Mouse (Mus musculus) brain, embryonic 14.5 days (tissue): Measurements from ENCODE around the gene Usp49. TPM values are rescaled to one million over a fixed set of nuclear protein-coding genes. Genes with fewer than 3 reads are reported as not detected.
A peak's percentile ranks its signal among the peaks of the same experiment; 100 is the strongest.

ENCODE experiments used
- DNase-seq: peaks from one replicate; pipeline ENCODE4 v3.0.0-alpha.2; 2011; ENCODE audit warnings: low read depth
- CTCF ChIP-seq: fragments of 200-500 bp; IDR thresholded peaks from 2 replicates; pipeline ENCODE4 v1.5.1; 2012; ENCODE audit warnings: inconsistent platforms, mild to moderate bottlenecking, moderate library complexity, borderline replicate concordance; ENCODE audit not compliant: insufficient read depth, insufficient read length; ENCODE audit errors: extremely low read depth
- POLR2A ChIP-seq: fragments of 200-500 bp; IDR thresholded peaks from 2 replicates; pipeline ENCODE4 v1.6.1; 2012; ENCODE audit warnings: mild to moderate bottlenecking, inconsistent platforms, borderline replicate concordance; ENCODE audit not compliant: poor library complexity, insufficient read depth, insufficient read length, severe bottlenecking; ENCODE audit errors: extremely low read depth
- polyA plus RNA-seq: library from polyadenylated mRNA; depleted of rRNA; stranded (reverse); fragments of >200 nt; gene quantifications from 2 replicates; pipeline ENCODE4 v1.2.3, GENCODE M21; 2012

Gene Usp49
- polyA plus RNA-seq, 1 experiment, result 36.9 TPM

- no peak for TF ChIP-seq CTCF
- 0 out of 2 replicates have a peak, but pooled peaks have one; percentile 26 for TF ChIP-seq POLR2A
- peak; percentile 84 for DNase-seq
These were observed 58.4 kb downstream of the Usp49 start, which contains the start of gene Frs3 for GRCm38 (mm10) chr17:47688608-47689575. Gene Frs3 (plus strand): TSS chr17:47689030.

- no peak for DNase-seq
These were observed 59.4 kb downstream of the Usp49 start for GRCm38 (mm10) chr17:47689894-47690293.

GRCm38 (mm10) chr17:47691650-47692049 is 61.2 kb downstream of the Usp49 start:
- TF ChIP-seq CTCF (no peak), POLR2A (no peak)
- DNase-seq, result no peak

More at GRCm38 (mm10) chr17:47689894-47690293, 59.4 kb downstream of the Usp49 start:
- TF ChIP-seq CTCF (no peak), POLR2A (no peak)

GRCm38 (mm10) chr17:47693671-47694441 is 63.4 kb downstream of the Usp49 start:
- TF ChIP-seq CTCF, result no peak
- TF ChIP-seq POLR2A, result no peak
- DNase-seq, result no peak

GRCm38 (mm10) chr17:47694442-47694502 is 63.8 kb downstream of the Usp49 start, which contains the start of gene Gm21981:
Gene Gm21981 (minus strand): TSS chr17:47694455.
- TF ChIP-seq CTCF (no peak), POLR2A (no peak)
- DNase-seq, result no peak

GRCm38 (mm10) chr17:47694503-47695336 is 64.2 kb downstream of the Usp49 start, which contains the start of gene Prickle4:
Gene Prickle4 (minus strand): TSS chr17:47694736.
- peak; percentile 80 for TF ChIP-seq CTCF
- TF ChIP-seq POLR2A, result peak; percentile 54; the same call in 1 of the 2 replicates
- peak; percentile 97 for DNase-seq

- TF ChIP-seq POLR2A (no peak), CTCF (no peak)
- DNase-seq, result peak; percentile 41
These were observed 64.8 kb downstream of the Usp49 start for GRCm38 (mm10) chr17:47695337-47695710.

GRCm38 (mm10) chr17:47698156-47698555 is 67.7 kb downstream of the Usp49 start:
- no peak for DNase-seq
- TF ChIP-seq POLR2A (no peak), CTCF (no peak)

- no peak for DNase-seq
- TF ChIP-seq CTCF, result no peak
These were observed 68.6 kb downstream of the Usp49 start for GRCm38 (mm10) chr17:47699055-47699454.

- peak; percentile 20 for DNase-seq
- TF ChIP-seq POLR2A (no peak), CTCF (no peak)
These were observed 71.3 kb downstream of the Usp49 start for GRCm38 (mm10) chr17:47701793-47702192.
